Mouse (Mus musculus) brain, adult 2 months (tissue): ENCODE results near the gene Hist1h2af.

Experiments
- DNase-seq: peaks from one replicate; pipeline ENCODE4 v3.0.0; 2011; ENCODE audit warnings: low read depth, low spot score

Gene Hist1h2af

DNA sequence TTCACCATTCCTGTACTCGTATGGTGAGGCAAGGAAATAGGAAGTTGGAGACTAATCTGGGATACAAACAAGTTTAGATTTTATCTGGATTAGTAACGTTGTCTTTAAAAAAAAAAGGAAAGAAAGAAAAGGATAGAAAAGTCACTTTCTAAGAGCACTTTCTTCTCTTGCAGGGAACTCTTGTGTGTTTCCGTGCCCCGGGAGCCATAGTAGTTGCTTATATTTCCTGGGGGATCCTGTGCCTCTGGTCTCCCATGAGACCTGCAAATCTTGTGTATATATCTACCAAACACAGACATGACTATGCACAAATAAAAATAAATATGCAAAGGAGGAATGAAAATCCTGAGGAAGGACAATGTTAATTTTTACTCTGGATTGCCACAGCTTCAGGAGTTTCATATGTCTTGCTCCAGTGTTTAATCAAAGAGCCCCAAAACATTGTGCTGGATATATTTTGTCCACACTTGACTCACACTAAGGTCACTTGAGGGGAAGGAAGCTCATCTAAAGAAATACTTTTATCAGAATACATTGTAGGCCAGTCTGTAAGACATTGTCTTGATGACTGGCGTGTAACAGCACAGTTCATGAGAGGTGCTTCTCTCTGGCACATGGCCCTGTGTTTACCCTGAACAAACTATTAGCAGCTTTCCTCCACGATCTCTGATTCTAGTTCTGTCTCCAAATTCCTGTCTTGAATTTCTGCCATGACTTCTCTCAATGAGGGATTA, 43.4 kb downstream of the Hist1h2af start:
- no peak for DNase-seq

- DNase-seq, result no peak
Observed at GRCm38 (mm10) chr13:23577835-23578234, 44.1 kb downstream of the Hist1h2af start.

DNA sequence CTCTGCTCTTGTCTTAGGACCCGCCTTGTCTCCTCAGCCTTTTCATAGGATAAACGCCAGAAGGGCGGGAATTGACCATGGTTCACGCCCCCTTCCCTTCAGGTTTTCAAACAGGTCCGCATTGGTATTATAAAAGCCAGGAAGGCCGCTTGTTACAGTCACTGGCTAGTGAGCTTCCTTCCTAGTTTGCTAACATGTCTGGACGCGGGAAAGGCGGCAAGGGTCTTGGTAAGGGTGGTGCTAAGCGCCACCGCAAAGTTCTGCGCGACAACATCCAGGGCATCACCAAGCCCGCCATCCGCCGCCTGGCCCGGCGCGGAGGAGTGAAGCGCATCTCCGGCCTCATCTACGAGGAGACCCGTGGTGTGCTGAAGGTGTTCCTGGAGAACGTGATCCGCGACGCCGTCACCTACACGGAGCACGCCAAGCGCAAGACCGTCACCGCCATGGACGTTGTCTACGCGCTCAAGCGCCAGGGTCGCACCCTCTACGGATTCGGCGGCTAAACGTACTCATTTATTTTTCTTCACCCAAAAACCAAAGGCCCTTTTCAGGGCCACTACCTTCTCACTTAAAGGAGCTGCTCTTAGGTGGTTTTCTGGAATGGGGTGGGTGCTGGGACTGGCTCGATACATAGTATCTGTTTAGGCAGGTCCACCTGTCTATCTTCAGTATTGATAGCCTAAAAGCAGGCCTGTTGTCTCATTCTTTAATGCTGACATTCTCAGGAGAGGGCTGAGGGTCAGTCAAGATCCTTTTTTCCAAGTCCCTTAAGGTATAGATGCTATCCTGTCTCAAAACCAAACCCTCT, 47.9 kb downstream of the Hist1h2af start, which contains the start of gene Hist1h4d:
Hist1h4d (plus strand) TSS at position 191 of the 811 bp plus-strand sequence.
- peak; percentile 99 for DNase-seq

GRCm38 (mm10) chr13:23582219-23583056, 48.7 kb downstream of the Hist1h2af start:
- DNase-seq, result no peak

- no peak for DNase-seq
Observed at GRCm38 (mm10) chr13:23583387-23584068, 49.8 kb downstream of the Hist1h2af start.
